Mouse (Mus musculus) bone marrow macrophage, adult 2 months (primary cell): ENCODE measurements around the gene Gm49325.

Experiments
- CTCF ChIP-seq: IDR thresholded peaks from 2 replicates; pipeline ENCODE4 v1.5.1; 2012; ENCODE audit warnings: low read depth, mild to moderate bottlenecking, low read length, moderate library complexity
- POLR2A ChIP-seq: IDR thresholded peaks from 2 replicates; pipeline ENCODE4 v1.6.1; 2012; ENCODE audit warnings: mild to moderate bottlenecking, low read depth, low read length, borderline replicate concordance

DNA sequence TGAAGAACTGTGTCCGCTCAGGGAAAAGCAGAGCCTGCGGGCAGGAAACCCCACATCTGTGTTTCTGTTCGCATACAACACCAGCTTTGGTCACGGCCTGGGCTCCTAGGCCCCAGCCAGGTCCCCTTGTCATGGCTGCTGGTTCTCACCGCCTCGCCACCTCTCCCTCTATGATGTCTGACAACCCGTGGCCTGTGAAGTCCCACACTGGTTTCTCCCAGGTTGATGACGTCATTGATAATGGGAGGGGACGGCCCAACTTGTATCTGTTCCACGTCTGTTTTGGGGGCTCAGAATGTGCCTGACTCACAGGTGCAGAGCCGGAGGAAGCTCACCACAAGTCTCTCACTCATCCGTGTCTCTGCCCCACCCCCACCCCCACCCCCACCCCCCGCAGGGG lies 67.8 kb downstream of the Gm49325 start:
- TF ChIP-seq POLR2A = no peak
- no peak for TF ChIP-seq CTCF
